In genomic region chr11:114291258-114291657, GRCm38 (mm10) we compare ENCODE assay signal across 22 mouse cellular contexts.
"Had no signal": no experiment of that assay in that cellular context is flagged by ENCODE, and none has a peak within 500 bp of the region (broad histone marks: within the 10 kb centered on the region; RNA-seq: fewer than 3 reads in every experiment).

No protein-coding gene starts in this region.

- DNase-seq: heart, postnatal 10 days; heart, postnatal 14 days; heart, postnatal 36 days; heart, postnatal 4 days; kidney, adult 11 months; kidney, adult 18-20 months; kidney, adult 2 months; kidney, adult 8-10 months; kidney, adult 9 months; kidney, postnatal 10 days; kidney, postnatal 14 days; kidney, postnatal 25 days; kidney, postnatal 36 days; kidney, postnatal 4 days; layer of hippocampus, adult 9-11 months; layer of hippocampus, postnatal 36 days had no signal

- ATAC-seq: hindbrain, embryonic 16.5 days; hindbrain, postnatal 0 days; inflammation-experienced regulatory T-cells, adult 6 months; intestine, embryonic 15.5 days; intestine, embryonic 16.5 days; intestine, postnatal 0 days had no signal
